Mouse (Mus musculus): ENCODE results near the gene Mmp28. TPM values are rescaled to one million over a fixed set of nuclear protein-coding genes. Genes with fewer than 3 reads are reported as not detected.

Mmp28 gene
- total RNA-seq (2015) (6.2 and 8.9 TPM in 2 replicates), total RNA-seq (2017) (3.0 and 4.1 TPM in 2 replicates)

DNA sequence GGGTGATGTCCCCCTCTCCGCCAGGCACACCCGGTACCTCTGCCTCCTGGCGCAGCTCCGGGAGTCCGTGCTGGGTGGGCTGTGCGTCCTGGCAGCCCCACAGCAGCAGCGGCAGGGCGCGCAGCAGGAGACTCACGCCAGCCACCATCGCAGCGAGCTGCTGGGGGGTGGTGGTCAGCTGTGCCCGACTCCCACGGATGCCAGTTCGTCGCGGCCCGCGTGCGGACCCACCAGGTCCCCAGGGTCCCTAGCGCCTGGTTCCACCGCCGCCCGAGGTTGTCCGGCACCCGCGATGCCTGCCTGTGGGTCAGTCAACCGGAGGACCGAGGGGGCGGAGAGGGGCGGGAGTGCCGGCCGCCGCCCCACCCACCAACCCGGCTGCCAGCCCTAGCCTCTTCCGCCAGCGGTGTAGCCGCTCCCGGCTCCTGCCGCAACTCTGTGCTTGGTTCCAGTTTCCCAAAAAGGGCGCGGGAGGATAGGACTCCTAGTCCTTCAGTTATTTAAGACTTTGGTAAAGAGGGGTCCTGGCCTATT is at the start of gene Mmp28:
Mmp28 (minus strand) TSS at position 361 of the 534 bp plus-strand sequence.
- ATAC-seq (ENCODE audit: poor library complexity, severe bottlenecking): peak; percentile 84

DNA sequence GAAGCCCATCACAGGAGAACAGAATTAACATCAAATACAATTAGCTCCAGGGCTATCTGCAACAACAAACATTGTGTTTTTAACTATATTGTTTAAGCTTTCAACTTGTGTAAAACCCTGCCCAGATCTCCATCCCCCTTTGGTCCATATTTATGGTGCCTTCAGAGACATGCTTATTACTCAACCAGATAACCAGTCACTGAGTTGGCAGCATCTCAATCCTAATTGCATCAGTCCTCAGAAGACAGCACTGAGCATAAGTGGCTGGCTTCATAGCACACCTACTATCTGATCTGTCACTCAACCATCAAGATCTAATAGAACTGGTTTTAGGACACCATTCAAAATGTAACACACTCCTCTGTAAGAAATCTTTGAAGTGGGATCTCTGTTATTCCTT is 46.6 kb upstream of the Mmp28 start:
- ATAC-seq (ENCODE audit: poor library complexity, severe bottlenecking): no peak

- no peak for ATAC-seq (ENCODE audit: poor library complexity, severe bottlenecking)
Observed at GRCm38 (mm10) chr11:83504308-83504707, 41.4 kb upstream of the Mmp28 start.

- ATAC-seq (ENCODE audit: poor library complexity, severe bottlenecking): no peak
Observed at GRCm38 (mm10) chr11:83495571-83495970, 32.7 kb upstream of the Mmp28 start.

GRCm38 (mm10) chr11:83491488-83491887 is 28.6 kb upstream of the Mmp28 start:
- no peak for ATAC-seq (ENCODE audit: poor library complexity, severe bottlenecking)

GRCm38 (mm10) chr11:83473235-83474016 is 10.6 kb upstream of the Mmp28 start:
- ATAC-seq (ENCODE audit: poor library complexity, severe bottlenecking): peak; percentile 19; the same call in 1 of the 2 replicates

DNA sequence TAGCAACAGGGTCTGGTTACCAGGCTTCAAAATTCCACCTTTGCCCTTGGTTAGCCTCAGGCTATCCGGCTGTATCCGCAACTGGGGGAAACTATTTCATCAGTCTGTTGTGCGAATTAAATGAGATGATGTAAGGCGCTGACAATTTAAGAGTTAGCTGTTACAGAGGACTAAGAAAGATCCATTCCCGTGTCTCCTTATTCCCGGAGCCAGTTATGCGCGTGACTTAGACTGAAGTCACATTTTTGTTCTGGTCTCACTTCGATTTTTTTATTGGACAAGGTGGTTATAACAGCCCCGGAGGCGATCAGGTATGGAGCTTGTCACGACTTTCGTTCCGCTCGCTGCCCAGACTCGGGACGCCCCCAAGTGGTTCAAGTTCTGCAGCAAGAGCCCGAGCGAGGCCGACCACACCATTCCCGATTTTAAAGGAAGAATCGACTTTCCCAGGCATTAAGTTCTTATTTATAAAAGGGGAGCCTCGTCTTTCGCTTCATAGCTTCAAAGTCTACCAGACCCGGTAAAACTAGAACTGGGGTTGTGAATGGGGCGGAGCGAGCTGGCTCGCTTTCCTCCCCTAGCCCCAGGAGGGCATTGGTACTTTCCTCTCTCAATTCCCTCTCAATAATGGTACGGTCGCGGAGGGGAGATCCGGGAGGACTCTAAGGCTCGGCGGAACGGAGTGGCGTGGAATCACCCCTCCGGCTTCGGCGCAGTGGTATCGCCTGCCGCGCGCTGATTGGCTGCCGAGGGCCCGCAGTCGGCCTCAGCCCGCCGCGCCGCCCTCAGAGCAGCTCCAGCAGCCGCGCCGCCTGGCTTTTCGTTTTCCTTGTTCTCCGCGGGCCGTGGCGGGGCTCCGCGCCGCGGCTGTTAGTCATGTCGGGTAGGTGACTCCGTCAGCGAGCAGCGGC is 9.7 kb upstream of the Mmp28 start, which contains the start of gene Taf15:
Taf15 (plus strand) TSS at position 763 of the 911 bp plus-strand sequence.
- ATAC-seq (ENCODE audit: poor library complexity, severe bottlenecking): peak; percentile 98

DNA sequence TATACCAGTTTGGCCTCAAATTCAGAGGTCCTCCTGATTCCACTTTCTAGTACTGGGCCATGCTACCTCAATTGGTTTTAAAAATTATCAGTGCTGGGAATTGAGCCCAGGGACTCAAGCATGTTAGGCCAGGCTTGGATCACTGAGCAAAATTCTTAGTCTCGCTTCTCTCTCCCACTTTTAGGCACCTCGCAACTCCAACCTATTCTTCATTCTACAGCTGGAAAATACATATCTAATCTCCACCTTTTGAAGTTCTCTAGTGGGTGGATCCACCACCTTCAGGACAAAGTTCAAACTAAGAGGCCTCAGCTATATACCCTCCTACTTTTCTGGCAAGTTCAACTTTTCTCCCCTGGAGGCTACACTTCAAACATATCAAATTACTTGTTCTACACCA is 8.9 kb upstream of the Mmp28 start:
- ATAC-seq (ENCODE audit: poor library complexity, severe bottlenecking): no peak

GRCm38 (mm10) chr11:83468765-83469164 is 5.9 kb upstream of the Mmp28 start:
- ATAC-seq (ENCODE audit: poor library complexity, severe bottlenecking): no peak

- no peak for ATAC-seq (ENCODE audit: poor library complexity, severe bottlenecking)
Observed at GRCm38 (mm10) chr11:83467120-83467652, 4.3 kb upstream of the Mmp28 start.

DNA sequence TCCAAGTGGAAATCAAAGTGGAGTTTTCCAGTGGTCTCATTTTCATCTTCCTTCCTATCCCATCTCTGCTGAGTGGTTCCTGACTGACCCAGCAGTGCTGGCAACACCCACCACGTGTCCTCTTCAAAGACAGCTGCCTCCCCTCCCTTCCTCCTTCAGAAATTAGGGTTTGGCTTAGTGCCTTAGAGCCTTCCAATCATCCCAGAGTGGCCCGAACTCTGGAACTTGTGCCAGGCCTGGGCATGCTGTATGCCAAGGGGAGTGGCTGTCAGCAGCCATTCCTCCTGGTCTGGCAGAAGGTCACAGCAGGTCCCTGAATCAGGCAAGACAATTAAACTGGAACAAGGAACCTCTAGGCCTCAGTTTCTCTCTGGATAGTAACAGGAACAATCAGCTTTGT is 3.1 kb upstream of the Mmp28 start:
- no peak for ATAC-seq (ENCODE audit: poor library complexity, severe bottlenecking)

- ATAC-seq (ENCODE audit: poor library complexity, severe bottlenecking): peak; percentile 39
Observed at GRCm38 (mm10) chr11:83461462-83462027, 1.3 kb downstream of the Mmp28 start.

GRCm38 (mm10) chr11:83457912-83458601 is 4.8 kb downstream of the Mmp28 start:
- ATAC-seq (ENCODE audit: poor library complexity, severe bottlenecking): no peak

GRCm38 (mm10) chr11:83457257-83457656 is 5.6 kb downstream of the Mmp28 start:
- no peak for ATAC-seq (ENCODE audit: poor library complexity, severe bottlenecking)

- ATAC-seq (ENCODE audit: poor library complexity, severe bottlenecking): no peak
Observed at GRCm38 (mm10) chr11:83455608-83456007, 7.3 kb downstream of the Mmp28 start.

DNA sequence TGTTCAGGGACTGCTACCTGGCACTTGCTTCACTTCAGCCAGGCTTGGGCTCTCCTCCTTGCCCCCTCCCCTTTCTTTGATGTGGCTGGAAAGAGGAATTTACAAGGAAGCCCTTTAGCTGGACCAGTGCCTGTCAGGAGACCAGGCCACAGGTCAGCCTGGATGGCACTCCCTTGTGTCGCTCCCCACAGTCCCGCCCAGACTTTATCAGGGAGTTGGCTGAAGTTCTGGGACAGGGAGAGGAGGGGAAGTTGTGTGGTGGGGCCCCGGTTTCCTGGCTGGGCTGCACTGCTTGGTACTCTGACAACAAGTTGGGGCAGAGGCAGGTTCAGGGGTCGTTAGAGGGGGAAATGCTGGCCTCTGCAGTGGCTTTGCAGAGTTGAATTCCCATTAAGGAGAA is 8.3 kb downstream of the Mmp28 start:
- ATAC-seq (ENCODE audit: poor library complexity, severe bottlenecking): no peak

DNA sequence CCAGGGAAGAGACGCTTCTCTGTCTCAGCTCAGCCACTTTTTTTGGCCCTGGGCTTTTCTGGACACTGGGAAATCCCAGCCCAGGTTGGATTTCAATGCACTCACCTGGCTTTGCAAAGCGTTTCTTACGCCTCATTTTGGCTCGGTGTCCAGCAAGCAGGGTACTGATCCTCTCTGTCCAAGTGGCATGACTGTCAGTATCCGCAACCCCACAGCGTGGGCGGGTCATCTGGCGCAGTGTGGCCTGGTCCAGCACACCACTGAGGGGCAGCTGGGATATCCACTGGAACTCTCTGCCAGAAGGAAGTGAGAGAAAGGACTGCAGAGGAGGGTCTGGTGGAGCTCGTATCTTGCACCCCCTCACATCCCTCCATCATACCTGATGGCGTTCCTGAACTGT is 11.6 kb downstream of the Mmp28 start:
- no peak for ATAC-seq (ENCODE audit: poor library complexity, severe bottlenecking)

DNA sequence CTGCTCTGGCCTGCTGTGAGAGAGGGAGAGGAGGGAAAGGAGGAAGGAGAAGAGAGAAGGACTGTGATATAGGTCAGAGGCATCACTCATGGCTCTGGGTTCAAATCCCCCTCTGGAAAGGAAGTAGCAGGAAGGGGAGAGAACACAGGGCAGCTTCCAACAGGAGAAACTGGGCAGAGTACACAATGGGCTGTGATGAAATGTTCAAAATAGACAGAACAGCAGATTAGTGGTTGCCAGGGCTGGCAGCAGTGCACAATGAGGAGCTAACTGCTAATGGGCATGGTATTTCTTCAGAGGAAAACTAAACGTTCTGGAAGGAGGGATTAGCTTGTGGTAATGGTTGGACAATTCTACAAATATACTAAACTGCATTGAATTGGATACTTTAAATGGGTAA is 12.3 kb downstream of the Mmp28 start:
- ATAC-seq (ENCODE audit: poor library complexity, severe bottlenecking): no peak

DNA sequence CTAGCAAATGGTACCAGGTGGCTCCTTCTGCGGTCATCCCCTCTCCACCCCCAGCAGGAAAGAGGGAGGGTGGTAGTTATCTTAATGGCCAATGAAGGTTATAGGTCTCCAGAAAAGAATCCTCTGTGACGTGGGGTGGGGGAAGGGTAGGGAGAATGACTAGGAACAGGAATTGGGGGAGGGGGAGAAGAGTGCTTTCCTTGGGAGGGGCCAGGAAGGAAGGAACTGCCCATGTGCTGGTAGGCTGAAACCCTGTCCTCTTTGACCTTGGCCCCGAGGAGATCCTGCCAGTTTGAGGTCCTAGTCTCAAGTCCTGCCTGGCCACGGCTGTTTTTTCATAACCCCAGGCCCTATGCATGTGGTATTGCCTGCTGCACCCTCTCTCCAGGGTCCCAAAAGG is 13.6 kb downstream of the Mmp28 start:
- no peak for ATAC-seq (ENCODE audit: poor library complexity, severe bottlenecking)

GRCm38 (mm10) chr11:83448927-83449236 is 14.0 kb downstream of the Mmp28 start:
- ATAC-seq (ENCODE audit: poor library complexity, severe bottlenecking): no peak

Data from megakaryocyte, adult 5-6 weeks (primary cell).